Mouse (Mus musculus): ENCODE measurements around the gene Castor1. TPM values are rescaled to one million over a fixed set of nuclear protein-coding genes. Genes with fewer than 3 reads are reported as not detected.
"Not testable (repeated sequence)": the region's sequence is repeated elsewhere in the genome, so short reads cannot be mapped to it uniquely, and the experiment has no call there.

Castor1 gene
- polyA plus RNA-seq (2015; fragmentation: Nextera tagmentation; extraction: Ambion mirVana): 2.9 and 4.2 TPM in 2 replicates

DNA sequence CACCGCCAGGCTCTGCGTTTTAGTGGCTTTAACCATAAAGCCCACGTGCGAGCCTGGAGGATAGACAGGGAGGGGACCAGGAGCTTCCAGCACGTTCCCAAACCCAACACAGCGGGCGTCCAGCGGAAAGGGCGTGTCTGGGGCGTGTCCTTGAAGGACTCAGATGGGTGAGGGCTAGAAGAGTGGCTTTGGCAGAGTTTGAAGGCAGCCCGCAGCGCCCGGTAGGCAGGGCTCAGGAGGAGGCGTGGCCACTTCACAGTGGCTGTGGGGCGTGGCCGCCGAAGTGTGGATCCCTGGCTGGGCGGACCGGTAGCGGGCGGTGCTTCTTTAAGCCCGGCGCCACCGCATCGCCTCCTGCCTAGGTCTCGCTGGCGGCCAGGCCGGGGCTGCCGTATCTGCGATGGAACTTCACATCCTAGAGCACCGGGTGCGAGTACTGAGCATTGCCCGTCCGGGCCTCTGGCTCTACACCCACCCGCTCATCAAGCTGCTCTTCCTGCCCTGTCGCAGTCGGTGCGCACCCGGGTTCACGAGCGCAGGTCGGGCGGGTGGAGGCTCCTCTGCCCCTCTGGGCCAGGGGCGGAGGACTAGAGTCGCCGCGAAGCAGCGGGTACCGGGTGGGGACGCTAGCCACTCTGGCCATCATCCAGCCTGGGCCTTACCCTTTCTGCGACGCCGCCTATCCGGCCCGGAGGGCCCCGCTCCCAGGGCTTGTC, at the start of gene Castor1:
Castor1 (plus strand) TSS at position 312 of the 716 bp plus-strand sequence.
- Histone ChIP-seq H3K4me2 (ENCODE audit: low read length) (peak within 1 kb of the TSS; percentile 79), H3K4me1 (ENCODE audit: control insufficient read depth, insufficient read depth, low read length) (peaks cover 7% of the 10 kb centered on the region; the same call in 1 of the 2 replicates), H3K36me3 (ENCODE audit: control insufficient read depth, insufficient read depth, low read length) (peaks cover 13% of the 10 kb centered on the region; the same call in 1 of the 2 replicates), H3K27me3 (ENCODE audit: control insufficient read depth, insufficient read depth, low read depth, low read length) (peaks cover 14% of the 10 kb centered on the region), H3K9ac (ENCODE audit: low read depth, low read length) (peak within 1 kb of the TSS; percentile 55), H3K9me3 (replicated peaks; ENCODE audit: control insufficient read depth, low read length, poor library complexity, severe bottlenecking) (no peaks in the 10 kb centered on the region; the same call in 1 of the 2 replicates), H3K27ac (ENCODE audit: low read length) (no peak within 1 kb of the TSS), H3K4me3 (ENCODE audit: low read depth, low read length) (peak within 1 kb of the TSS; percentile 41)
- WGBS: 2% methylated on average over 56 of the region's 56 CpGs
- peak; percentile 65 for ATAC-seq

DNA sequence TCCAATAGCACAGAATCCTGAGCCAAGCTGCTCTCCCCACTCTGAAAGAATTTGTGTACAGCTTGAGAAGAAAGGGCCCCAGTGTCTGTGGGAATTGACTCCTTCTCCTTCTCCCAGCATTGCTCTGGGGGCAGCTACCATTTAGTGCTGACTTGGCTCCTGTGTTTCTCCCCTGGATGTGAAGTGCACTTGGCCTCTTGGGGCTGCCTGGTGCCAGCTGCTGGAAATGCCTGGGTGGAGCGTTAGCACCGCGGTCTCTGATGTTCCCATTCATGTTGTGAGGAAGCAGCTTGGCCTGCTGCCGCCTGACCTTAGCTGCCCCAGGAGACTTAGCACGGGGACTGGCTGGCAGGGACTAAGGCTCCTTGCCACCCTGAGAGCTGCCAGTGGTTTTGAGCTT, 43.4 kb upstream of the Castor1 start:
- no peaks in the 10 kb centered on the region for H3K4me1 ChIP-seq (ENCODE audit: control insufficient read depth, insufficient read depth, low read length)
- H3K9ac ChIP-seq (ENCODE audit: low read depth, low read length): no peak overlapping the region
- H3K9me3 ChIP-seq (replicated peaks; ENCODE audit: control insufficient read depth, low read length, poor library complexity, severe bottlenecking): no peaks in the 10 kb centered on the region
- H3K36me3 ChIP-seq (ENCODE audit: control insufficient read depth, insufficient read depth, low read length): peaks cover 75% of the 10 kb centered on the region
- no peak overlapping the region for H3K4me2 ChIP-seq (ENCODE audit: low read length)
- 65% methylated on average over 5 of the region's 5 CpGs for WGBS
- no peak overlapping the region for H3K4me3 ChIP-seq (ENCODE audit: low read depth, low read length)
- 0 out of 2 replicates have a peak, but pooled peaks have one; percentile 48 for ATAC-seq
- H3K27ac ChIP-seq (ENCODE audit: low read length): no peak overlapping the region
- no peaks in the 10 kb centered on the region for H3K27me3 ChIP-seq (ENCODE audit: control insufficient read depth, insufficient read depth, low read depth, low read length)

- Histone ChIP-seq H3K9me3 (replicated peaks; ENCODE audit: control insufficient read depth, low read length, poor library complexity, severe bottlenecking) (no peaks in the 10 kb centered on the region), H3K27me3 (ENCODE audit: control insufficient read depth, insufficient read depth, low read depth, low read length) (no peaks in the 10 kb centered on the region), H3K4me1 (ENCODE audit: control insufficient read depth, insufficient read depth, low read length) (no peaks in the 10 kb centered on the region), H3K4me2 (ENCODE audit: low read length) (no peak overlapping the region), H3K4me3 (ENCODE audit: low read depth, low read length) (no peak overlapping the region), H3K9ac (ENCODE audit: low read depth, low read length) (no peak overlapping the region), H3K36me3 (ENCODE audit: control insufficient read depth, insufficient read depth, low read length) (peaks cover 87% of the 10 kb centered on the region), H3K27ac (ENCODE audit: low read length) (no peak overlapping the region)
- WGBS: 87% methylated on average over 4 of the region's 4 CpGs
- no peak for ATAC-seq
Measured at GRCm38 (mm10) chr11:4177716-4178115, 40.3 kb upstream of the Castor1 start.

- Histone ChIP-seq H3K27me3 (ENCODE audit: control insufficient read depth, insufficient read depth, low read depth, low read length) (no peaks in the 10 kb centered on the region), H3K27ac (ENCODE audit: low read length) (no peak overlapping the region), H3K9me3 (replicated peaks; ENCODE audit: control insufficient read depth, low read length, poor library complexity, severe bottlenecking) (no peaks in the 10 kb centered on the region), H3K4me1 (ENCODE audit: control insufficient read depth, insufficient read depth, low read length) (no peaks in the 10 kb centered on the region), H3K36me3 (ENCODE audit: control insufficient read depth, insufficient read depth, low read length) (peaks cover 50% of the 10 kb centered on the region), H3K4me3 (ENCODE audit: low read depth, low read length) (no peak overlapping the region), H3K4me2 (ENCODE audit: low read length) (no peak overlapping the region), H3K9ac (ENCODE audit: low read depth, low read length) (no peak overlapping the region)
- no peak for ATAC-seq
- WGBS: 10% methylated on average over 1 of the region's 1 CpGs
Measured at GRCm38 (mm10) chr11:4182061-4182460, 36.0 kb upstream of the Castor1 start.

GRCm38 (mm10) chr11:4183511-4183910, 34.5 kb upstream of the Castor1 start:
- H3K4me2 ChIP-seq (ENCODE audit: low read length): no peak overlapping the region
- peaks cover 36% of the 10 kb centered on the region for H3K36me3 ChIP-seq (ENCODE audit: control insufficient read depth, insufficient read depth, low read length)
- H3K9me3 ChIP-seq (replicated peaks; ENCODE audit: control insufficient read depth, low read length, poor library complexity, severe bottlenecking): no peaks in the 10 kb centered on the region
- H3K4me3 ChIP-seq (ENCODE audit: low read depth, low read length): no peak overlapping the region
- peaks cover 13% of the 10 kb centered on the region for H3K4me1 ChIP-seq (ENCODE audit: control insufficient read depth, insufficient read depth, low read length)
- no peak for ATAC-seq
- no peaks in the 10 kb centered on the region for H3K27me3 ChIP-seq (ENCODE audit: control insufficient read depth, insufficient read depth, low read depth, low read length)
- H3K9ac ChIP-seq (ENCODE audit: low read depth, low read length): no peak overlapping the region
- H3K27ac ChIP-seq (ENCODE audit: low read length): 0 out of 2 replicates have a peak overlapping the region, but pooled peaks have one; percentile 18

GRCm38 (mm10) chr11:4184251-4184952, 33.6 kb upstream of the Castor1 start:
- ATAC-seq: no peak
- Histone ChIP-seq H3K4me1 (ENCODE audit: control insufficient read depth, insufficient read depth, low read length) (peaks cover 13% of the 10 kb centered on the region), H3K36me3 (ENCODE audit: control insufficient read depth, insufficient read depth, low read length) (peaks cover 27% of the 10 kb centered on the region), H3K4me2 (ENCODE audit: low read length) (no peak overlapping the region), H3K27me3 (ENCODE audit: control insufficient read depth, insufficient read depth, low read depth, low read length) (no peaks in the 10 kb centered on the region), H3K4me3 (ENCODE audit: low read depth, low read length) (no peak overlapping the region), H3K9me3 (replicated peaks; ENCODE audit: control insufficient read depth, low read length, poor library complexity, severe bottlenecking) (no peaks in the 10 kb centered on the region), H3K9ac (ENCODE audit: low read depth, low read length) (no peak overlapping the region), H3K27ac (ENCODE audit: low read length) (no peak overlapping the region)
- WGBS: 76% methylated on average over 4 of the region's 4 CpGs

DNA sequence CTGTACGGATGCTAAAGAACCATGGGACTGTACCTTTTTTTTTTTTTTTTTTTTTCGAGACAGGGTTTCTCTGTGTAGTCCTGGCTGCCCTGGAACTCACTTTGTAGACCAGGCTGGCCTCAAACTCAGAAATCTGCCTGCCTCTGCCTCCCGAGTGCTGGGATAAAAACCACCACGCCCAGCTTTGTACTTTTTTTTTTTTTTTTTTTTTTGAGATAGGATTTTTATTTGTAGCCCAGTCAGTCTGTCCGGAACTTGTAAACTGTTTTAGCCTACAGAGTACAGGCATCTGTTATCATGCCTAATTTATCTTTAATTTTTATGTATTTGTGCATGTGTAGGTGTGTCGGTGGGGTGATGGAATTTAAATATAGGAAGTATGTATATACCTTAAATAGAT, 32.5 kb upstream of the Castor1 start:
- 92% methylated on average over 6 of the region's 6 CpGs for WGBS
- H3K4me3 ChIP-seq (ENCODE audit: low read depth, low read length); H3K4me2 ChIP-seq (ENCODE audit: low read length); H3K27ac ChIP-seq (ENCODE audit: low read length); H3K9me3 ChIP-seq (replicated peaks; ENCODE audit: control insufficient read depth, low read length, poor library complexity, severe bottlenecking); ATAC-seq; H3K9ac ChIP-seq (ENCODE audit: low read depth, low read length); H3K27me3 ChIP-seq (ENCODE audit: control insufficient read depth, insufficient read depth, low read depth, low read length): not testable (repeated sequence)
- H3K4me1 ChIP-seq (ENCODE audit: control insufficient read depth, insufficient read depth, low read length): peaks cover 13% of the 10 kb centered on the region
- peaks cover 17% of the 10 kb centered on the region for H3K36me3 ChIP-seq (ENCODE audit: control insufficient read depth, insufficient read depth, low read length)

DNA sequence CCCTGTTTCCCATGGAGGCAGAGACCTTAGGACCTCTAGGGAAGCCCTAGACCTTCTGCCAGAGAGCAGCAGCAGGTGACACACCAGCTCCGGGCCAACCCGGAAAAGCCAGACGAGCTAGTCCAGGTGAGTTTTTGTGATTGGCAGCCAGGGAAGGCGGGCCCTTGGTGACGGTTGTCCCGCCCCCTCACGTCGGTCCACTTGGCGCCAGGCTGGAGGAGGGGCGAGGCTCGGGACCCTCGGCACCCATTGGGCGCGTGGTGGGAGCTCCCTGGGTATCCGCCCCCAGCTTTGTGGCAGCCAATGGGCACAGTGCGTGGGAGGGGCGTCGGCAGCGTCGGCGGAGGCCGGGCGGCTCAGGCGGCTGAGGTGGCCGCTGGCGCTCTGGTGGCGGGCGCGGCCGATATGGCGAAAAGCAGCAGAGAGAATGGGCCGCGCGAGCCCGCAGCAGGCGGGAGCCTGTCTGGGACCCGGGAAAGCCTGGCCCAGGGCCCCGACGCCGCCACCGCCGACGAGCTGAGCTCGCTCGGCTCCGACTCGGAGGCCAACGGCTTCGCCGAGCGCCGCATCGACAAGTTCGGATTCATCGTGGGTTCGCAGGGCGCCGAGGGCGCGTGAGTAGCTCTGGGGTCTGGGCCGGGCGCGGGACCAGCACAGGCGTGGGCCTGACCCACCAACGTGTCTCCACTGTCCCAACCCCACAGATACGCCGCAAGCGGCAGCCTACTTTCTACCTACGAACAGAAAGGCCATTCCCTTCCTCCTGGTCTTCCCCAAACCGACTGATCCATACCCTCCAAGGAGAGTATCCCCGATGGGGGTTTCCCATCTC, 31.3 kb upstream of the Castor1 start, which contains the start of gene Tbc1d10a:
Tbc1d10a (plus strand) TSS at position 304 of the 832 bp plus-strand sequence.
- peak; percentile 99 for ATAC-seq
- H3K9me3 ChIP-seq (replicated peaks; ENCODE audit: control insufficient read depth, low read length, poor library complexity, severe bottlenecking): no peaks in the 10 kb centered on the region
- H3K4me2 ChIP-seq (ENCODE audit: low read length): peak within 1 kb of the TSS; percentile 96
- H3K27me3 ChIP-seq (ENCODE audit: control insufficient read depth, insufficient read depth, low read depth, low read length): no peaks in the 10 kb centered on the region
- peaks cover 5% of the 10 kb centered on the region; the same call in 1 of the 2 replicates for H3K36me3 ChIP-seq (ENCODE audit: control insufficient read depth, insufficient read depth, low read length)
- 0% methylated on average over 67 of the region's 71 CpGs for WGBS
- H3K9ac ChIP-seq (ENCODE audit: low read depth, low read length): peak within 1 kb of the TSS; percentile 97
- H3K27ac ChIP-seq (ENCODE audit: low read length): peak within 1 kb of the TSS; percentile 79
- H3K4me3 ChIP-seq (ENCODE audit: low read depth, low read length): peak within 1 kb of the TSS; percentile 86
- peaks cover 13% of the 10 kb centered on the region for H3K4me1 ChIP-seq (ENCODE audit: control insufficient read depth, insufficient read depth, low read length)

Measured in midbrain, embryonic 16.5 days (tissue).